Mouse (Mus musculus) monocyte, adult 5-6 weeks (primary cell): ENCODE results near the gene BC080695. TPM values are rescaled to one million over a fixed set of nuclear protein-coding genes. Genes with fewer than 3 reads are reported as not detected.
"Not testable (repeated sequence)": the region's sequence is repeated elsewhere in the genome, so short reads cannot be mapped to it uniquely, and the experiment has no call there.

Experiments
- ATAC-seq: fragments of 153-309, 156-312 bp; replicated peaks from 2 replicates; pipeline ENCODE4 v1.8.0; 2017; ENCODE audit warnings: mild to moderate bottlenecking; ENCODE audit not compliant: low TSS enrichment, insufficient number of reproducible peaks, severe bottlenecking, poor library complexity, low FRiP score
- total RNA-seq: library from RNA; stranded (forward); fragments of 200-1000, 200-491, 200-594 nt; gene quantifications from 3 replicates; pipeline ENCODE4 v1.2.3, GENCODE M21; 2017

Gene BC080695
- total RNA-seq, result not detected in 3 replicates

DNA sequence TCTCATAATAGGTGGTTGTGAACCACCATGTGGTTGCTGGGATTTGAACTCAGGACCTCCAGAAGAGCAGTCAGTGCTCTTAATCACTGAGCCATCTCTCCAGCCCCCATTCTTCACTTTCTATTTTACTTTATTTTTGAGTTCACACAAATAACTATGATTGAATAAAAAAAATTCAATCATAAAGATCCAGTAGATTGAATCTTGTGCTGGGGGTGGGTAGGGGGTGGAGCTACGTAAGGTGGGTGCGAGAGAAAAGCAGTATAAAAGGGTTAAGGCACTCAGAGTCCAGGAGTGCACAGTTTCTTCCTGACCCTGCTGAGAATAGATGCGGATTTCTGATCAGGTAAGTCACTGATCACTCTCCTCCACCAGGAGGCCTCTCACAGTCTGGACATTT lies at the start of gene BC080695, which contains the start of gene Gm13057:
TSS of gene BC080695 (plus strand) at position 301 of the 400 bp plus-strand sequence.
TSS of gene Gm13057 (plus strand) at position 310 of the 400 bp plus-strand sequence.
- not testable (repeated sequence) for ATAC-seq

- no peak for ATAC-seq
These were observed 40.5 kb upstream of the BC080695 start, which contains the start of gene Gm13043 for GRCm38 (mm10) chr4:143511043-143511442. TSS of gene Gm13043 (plus strand) at chr4:143511343.

GRCm38 (mm10) chr4:143535654-143536053 lies 15.8 kb upstream of the BC080695 start, which contains the start of gene Gm13040:
TSS of gene Gm13040 (plus strand) at chr4:143535954.
- not testable (repeated sequence) for ATAC-seq

- not testable (repeated sequence) for ATAC-seq
These were observed 60.4 kb downstream of the BC080695 start for GRCm38 (mm10) chr4:143611927-143612326.

GRCm38 (mm10) chr4:143614703-143615102 lies 63.2 kb downstream of the BC080695 start, which contains the start of gene Gm13083:
TSS of gene Gm13083 (plus strand) at chr4:143615003.
- not testable (repeated sequence) for ATAC-seq

GRCm38 (mm10) chr4:143618101-143618500 lies 66.6 kb downstream of the BC080695 start:
- ATAC-seq, result not testable (repeated sequence)

Other genes with a start within 250 kb of the BC080695 start
- gene Lrrc38, start 201.9 kb upstream of the BC080695 start, total RNA-seq, result not detected in 3 replicates
- not detected in 3 replicates for gene Pramel1, start 157.3 kb upstream of the BC080695 start, total RNA-seq
- 28.4 to 41.2 TPM (median 40.7 TPM) in 3 replicates for gene Pramef8, start 139.3 kb upstream of the BC080695 start, total RNA-seq
- not detected in 3 replicates for gene Oog4, start 101.4 kb upstream of the BC080695 start, total RNA-seq
- gene Gm13043, start 40.4 kb upstream of the BC080695 start, total RNA-seq, result not detected in 3 replicates
- gene Gm13040, start 15.7 kb upstream of the BC080695 start, total RNA-seq, result not detected in 3 replicates
- not detected in 3 replicates for gene Gm13057, start within 50 bp of the BC080695 start, total RNA-seq
- not detected in 3 replicates for gene Gm13083, start 63.3 kb downstream of the BC080695 start, total RNA-seq
- gene Gm13088, start 105.5 kb downstream of the BC080695 start, total RNA-seq, result not detected in 3 replicates
- not detected in 3 replicates for gene Gm13089, start 151.0 kb downstream of the BC080695 start, total RNA-seq
- gene Gm13078, start 167.8 kb downstream of the BC080695 start, total RNA-seq, result not detected in 3 replicates
- not detected in 3 replicates for gene Gm13023, start 237.7 kb downstream of the BC080695 start, total RNA-seq